Mouse (Mus musculus) urinary bladder, postnatal 36 days (tissue): ENCODE measurements around the gene Gm13288.
A peak's percentile ranks its signal among the peaks of the same experiment; 100 is the strongest.
"Not testable (repeated sequence)": the region's sequence is repeated elsewhere in the genome, so short reads cannot be mapped to it uniquely, and the experiment has no call there.

Experiments used
- DNase-seq, 2 experiments: peaks; one replicate each; pipeline ENCODE4 v3.0.0; 2022; ENCODE audit warnings: low spot score in 2 of 2, mixed read lengths in 1 of 2

The Gm13288 gene

DNA sequence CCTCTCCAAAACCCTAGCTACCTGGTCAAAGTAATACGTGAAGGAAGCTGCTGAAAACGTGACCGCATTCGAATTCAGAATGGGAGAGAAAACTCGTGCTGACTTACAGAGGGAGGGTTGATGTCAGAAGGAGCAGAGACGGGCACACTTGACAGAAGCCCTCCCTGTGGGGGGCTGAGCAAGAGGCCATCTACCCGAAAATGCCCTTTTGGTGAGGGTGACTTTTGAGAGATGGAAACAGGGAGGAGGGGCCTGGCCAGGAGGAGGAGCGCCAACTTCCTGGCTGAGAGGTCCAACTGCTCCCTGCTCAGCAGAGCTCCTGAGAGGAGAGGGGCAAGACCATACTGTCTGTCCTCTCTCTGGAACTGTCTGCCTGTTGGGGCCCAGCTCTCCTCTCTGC is at the start of gene Gm13288:
Gm13288 (plus strand) TSS at position 301 of the 400 bp plus-strand sequence.
- not testable (repeated sequence) for DNase-seq

DNA sequence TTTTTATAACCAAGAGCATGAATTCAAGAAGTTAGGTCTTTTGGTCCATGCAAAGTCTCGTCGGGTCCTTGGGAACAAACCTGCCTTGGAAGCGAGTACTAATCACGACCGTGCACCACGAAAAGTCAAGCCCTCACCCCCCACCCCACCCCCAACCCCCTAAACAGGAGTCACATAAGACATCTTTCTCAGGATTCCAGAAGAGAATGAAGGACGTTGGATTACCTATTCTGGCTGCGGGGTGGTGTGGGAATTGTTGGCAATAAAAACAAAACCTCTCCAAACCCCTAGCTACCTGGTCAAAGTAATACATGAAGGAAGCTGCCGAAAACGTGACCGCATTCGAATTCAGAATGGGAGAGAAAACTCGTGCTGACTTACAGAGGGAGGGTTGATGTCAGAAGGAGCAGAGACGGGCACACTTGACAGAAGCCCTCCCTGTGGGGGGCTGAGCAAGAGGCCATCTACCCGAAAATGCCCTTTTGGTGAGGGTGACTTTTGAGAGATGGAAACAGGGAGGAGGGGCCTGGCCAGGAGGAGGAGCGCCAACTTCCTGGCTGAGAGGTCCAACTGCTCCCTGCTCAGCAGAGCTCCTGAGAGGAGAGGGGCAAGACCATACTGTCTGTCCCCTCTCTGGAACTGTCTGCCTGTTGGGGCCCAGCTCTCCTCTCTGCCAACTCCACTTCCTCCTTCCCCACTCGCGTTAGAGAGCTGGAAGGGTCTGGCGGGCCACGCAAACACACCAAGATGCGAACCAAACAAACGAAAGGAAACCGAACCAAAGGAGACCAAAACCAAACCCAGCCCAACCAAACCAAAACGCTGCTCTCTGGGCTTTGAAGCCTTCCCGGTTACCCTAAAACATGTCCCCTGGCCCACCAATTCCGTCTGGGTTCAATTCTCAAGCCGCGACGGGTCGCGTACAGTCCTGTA is 48.5 kb upstream of the Gm13288 start:
- DNase-seq = peak in 1 of 2 experiments; percentile 18

DNA sequence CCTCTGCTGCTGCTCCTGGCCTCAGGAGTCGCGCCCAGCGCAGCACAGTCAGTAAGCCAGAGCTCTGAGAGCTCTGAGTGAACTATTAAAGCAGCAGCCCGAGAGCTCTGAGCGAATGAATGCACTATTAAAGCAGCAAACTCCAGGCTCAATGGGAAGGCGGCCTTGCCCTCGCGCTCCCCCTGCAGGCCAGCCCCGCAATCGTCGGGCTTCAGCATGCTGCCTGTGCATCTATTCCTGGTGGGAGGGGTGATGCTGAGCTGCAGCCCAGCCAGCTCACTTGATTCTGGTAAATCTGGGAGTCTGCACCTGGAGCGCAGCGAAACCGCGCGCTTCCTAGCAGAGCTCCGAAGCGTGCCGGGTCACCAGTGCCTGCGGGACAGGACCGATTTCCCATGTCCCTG is 47.7 kb upstream of the Gm13288 start:
- peak; percentile 88 to 92 for DNase-seq

GRCm38 (mm10) chr4:88758751-88759150 is 46.6 kb upstream of the Gm13288 start:
- not testable (repeated sequence) for DNase-seq

GRCm38 (mm10) chr4:88759610-88760268 is 45.6 kb upstream of the Gm13288 start, which contains the start of gene Gm13283:
Gene Gm13283 (plus strand): TSS chr4:88760119.
- peak; percentile 18 to 32 for DNase-seq

- DNase-seq = peak; percentile 53 to 78
Measured at GRCm38 (mm10) chr4:88760431-88760830, 44.9 kb upstream of the Gm13288 start.

- peak; percentile 66 to 69 for DNase-seq
Measured at GRCm38 (mm10) chr4:88761776-88762175, 43.6 kb upstream of the Gm13288 start.

DNA sequence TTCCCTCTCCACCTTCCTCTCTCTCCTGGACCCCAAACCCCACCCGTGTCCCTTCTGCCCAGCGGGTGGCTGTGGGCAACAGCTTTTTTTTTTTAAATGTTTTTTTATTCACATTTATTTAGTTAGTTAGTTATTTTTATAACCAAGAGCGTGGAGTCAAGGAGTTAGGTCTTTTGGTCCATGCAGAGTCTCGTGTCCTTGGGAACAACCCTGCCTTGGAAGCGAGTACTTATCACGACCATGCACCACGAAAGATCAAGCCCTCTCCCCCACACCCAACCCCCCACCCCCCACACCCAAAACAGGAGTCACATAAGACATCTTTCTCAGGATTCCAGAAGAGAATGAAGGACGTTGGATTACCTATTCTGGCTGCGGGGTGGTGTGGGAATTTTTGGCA is 43.0 kb upstream of the Gm13288 start:
- not testable (repeated sequence) for DNase-seq

GRCm38 (mm10) chr4:88763384-88764018 is 41.8 kb upstream of the Gm13288 start:
- peak; percentile 18 to 57 for DNase-seq

GRCm38 (mm10) chr4:88773534-88773933 is 31.8 kb upstream of the Gm13288 start, which contains the start of gene Gm13290:
Gene Gm13290 (plus strand): TSS chr4:88773834.
- not testable (repeated sequence) for DNase-seq

DNA sequence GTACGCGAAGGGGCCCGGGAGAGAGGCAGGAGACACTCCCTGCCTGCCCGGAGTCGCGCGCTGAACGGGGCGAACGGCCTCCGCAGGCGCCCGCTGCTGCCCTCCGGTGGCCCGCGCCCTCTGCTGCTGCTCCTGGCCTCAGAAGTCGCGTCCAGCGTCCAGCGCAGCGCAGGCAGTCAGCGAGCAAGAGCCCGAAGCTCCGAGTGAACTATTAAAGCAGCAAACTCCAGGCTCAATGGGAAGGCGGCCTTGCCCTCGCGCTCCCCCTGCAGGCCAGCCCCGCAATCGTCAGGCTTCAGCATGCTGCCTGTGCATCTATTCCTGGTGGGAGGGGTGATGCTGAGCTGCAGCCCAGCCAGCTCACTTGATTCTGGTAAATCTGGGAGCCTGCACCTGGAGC is 28.7 kb upstream of the Gm13288 start, which contains the start of gene Gm13289:
Gm13289 (plus strand) TSS at position 301 of the 400 bp plus-strand sequence.
- not testable (repeated sequence) for DNase-seq

DNA sequence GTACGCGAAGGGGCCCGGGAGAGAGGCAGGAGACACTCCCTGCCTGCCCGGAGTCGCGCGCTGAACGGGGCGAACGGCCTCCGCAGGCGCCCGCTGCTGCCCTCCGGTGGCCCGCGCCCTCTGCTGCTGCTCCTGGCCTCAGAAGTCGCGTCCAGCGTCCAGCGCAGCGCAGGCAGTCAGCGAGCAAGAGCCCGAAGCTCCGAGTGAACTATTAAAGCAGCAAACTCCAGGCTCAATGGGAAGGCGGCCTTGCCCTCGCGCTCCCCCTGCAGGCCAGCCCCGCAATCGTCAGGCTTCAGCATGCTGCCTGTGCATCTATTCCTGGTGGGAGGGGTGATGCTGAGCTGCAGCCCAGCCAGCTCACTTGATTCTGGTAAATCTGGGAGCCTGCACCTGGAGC is 25.8 kb upstream of the Gm13288 start, which contains the start of gene Gm13272:
Gm13272 (plus strand) TSS at position 301 of the 400 bp plus-strand sequence.
- DNase-seq = not testable (repeated sequence)

- DNase-seq = not testable (repeated sequence)
Measured at GRCm38 (mm10) chr4:88780320-88780719, 25.0 kb upstream of the Gm13288 start.

DNA sequence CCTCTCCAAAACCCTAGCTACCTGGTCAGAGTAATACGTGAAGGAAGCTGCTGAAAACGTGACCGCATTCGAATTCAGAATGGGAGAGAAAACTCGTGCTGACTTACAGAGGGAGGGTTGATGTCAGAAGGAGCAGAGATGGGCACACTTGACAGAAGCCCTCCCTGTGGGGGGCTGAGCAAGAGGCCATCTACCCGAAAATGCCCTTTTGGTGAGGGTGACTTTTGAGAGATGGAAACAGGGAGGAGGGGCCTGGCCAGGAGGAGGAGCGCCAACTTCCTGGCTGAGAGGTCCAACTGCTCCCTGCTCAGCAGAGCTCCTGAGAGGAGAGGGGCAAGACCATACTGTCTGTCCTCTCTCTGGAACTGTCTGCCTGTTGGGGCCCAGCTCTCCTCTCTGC is 23.5 kb upstream of the Gm13288 start, which contains the start of gene Ifnz:
Ifnz (plus strand) TSS at position 301 of the 400 bp plus-strand sequence.
- not testable (repeated sequence) for DNase-seq

GRCm38 (mm10) chr4:88782335-88782734 is 23.0 kb upstream of the Gm13288 start:
- DNase-seq = peak in 1 of 2 experiments; percentile 7

GRCm38 (mm10) chr4:88785409-88785808 is 19.9 kb upstream of the Gm13288 start, which contains the start of gene Gm13276:
Gene Gm13276 (plus strand): TSS chr4:88785709.
- DNase-seq = not testable (repeated sequence)

DNA sequence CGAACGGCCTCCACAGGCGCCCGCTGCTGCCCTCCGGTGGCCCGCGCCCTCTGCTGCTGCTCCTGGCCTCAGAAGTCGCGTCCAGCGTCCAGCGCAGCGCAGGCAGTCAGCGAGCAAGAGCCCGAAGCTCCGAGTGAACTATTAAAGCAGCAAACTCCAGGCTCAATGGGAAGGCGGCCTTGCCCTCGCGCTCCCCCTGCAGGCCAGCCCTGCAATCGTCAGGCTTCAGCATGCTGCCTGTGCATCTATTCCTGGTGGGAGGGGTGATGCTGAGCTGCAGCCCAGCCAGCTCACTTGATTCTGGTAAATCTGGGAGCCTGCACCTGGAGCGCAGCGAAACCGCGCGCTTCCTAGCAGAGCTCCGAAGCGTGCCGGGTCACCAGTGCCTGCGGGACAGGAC is 16.9 kb upstream of the Gm13288 start, which contains the start of gene Gm13277:
Gm13277 (plus strand) TSS at position 231 of the 400 bp plus-strand sequence.
- DNase-seq = peak; percentile 34 to 72

GRCm38 (mm10) chr4:88791250-88791649 is 14.1 kb upstream of the Gm13288 start, which contains the start of gene Gm13278:
Gene Gm13278 (plus strand): TSS chr4:88791550.
- not testable (repeated sequence) for DNase-seq

GRCm38 (mm10) chr4:88793936-88794675 is 11.2 kb upstream of the Gm13288 start, which contains the start of gene Gm13275:
Gene Gm13275 (plus strand): TSS chr4:88794487.
- DNase-seq = peak; percentile 74 to 83

DNA sequence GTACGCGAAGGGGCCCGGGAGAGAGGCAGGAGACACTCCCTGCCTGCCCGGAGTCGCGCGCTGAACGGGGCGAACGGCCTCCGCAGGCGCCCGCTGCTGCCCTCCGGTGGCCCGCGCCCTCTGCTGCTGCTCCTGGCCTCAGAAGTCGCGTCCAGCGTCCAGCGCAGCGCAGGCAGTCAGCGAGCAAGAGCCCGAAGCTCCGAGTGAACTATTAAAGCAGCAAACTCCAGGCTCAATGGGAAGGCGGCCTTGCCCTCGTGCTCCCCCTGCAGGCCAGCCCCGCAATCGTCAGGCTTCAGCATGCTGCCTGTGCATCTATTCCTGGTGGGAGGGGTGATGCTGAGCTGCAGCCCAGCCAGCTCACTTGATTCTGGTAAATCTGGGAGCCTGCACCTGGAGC is 8.2 kb upstream of the Gm13288 start, which contains the start of gene Gm13279:
Gm13279 (plus strand) TSS at position 301 of the 400 bp plus-strand sequence.
- not testable (repeated sequence) for DNase-seq
